Mouse (Mus musculus): ENCODE measurements around the gene Arhgap21. TPM values are rescaled to one million over a fixed set of nuclear protein-coding genes. Genes with fewer than 3 reads are reported as not detected.

The Arhgap21 gene
- 14.2 and 15.3 TPM in 2 replicates for polyA plus RNA-seq (2014; fragmentation: Nextera tagmentation; extraction: Ambion mirVana)

DNA sequence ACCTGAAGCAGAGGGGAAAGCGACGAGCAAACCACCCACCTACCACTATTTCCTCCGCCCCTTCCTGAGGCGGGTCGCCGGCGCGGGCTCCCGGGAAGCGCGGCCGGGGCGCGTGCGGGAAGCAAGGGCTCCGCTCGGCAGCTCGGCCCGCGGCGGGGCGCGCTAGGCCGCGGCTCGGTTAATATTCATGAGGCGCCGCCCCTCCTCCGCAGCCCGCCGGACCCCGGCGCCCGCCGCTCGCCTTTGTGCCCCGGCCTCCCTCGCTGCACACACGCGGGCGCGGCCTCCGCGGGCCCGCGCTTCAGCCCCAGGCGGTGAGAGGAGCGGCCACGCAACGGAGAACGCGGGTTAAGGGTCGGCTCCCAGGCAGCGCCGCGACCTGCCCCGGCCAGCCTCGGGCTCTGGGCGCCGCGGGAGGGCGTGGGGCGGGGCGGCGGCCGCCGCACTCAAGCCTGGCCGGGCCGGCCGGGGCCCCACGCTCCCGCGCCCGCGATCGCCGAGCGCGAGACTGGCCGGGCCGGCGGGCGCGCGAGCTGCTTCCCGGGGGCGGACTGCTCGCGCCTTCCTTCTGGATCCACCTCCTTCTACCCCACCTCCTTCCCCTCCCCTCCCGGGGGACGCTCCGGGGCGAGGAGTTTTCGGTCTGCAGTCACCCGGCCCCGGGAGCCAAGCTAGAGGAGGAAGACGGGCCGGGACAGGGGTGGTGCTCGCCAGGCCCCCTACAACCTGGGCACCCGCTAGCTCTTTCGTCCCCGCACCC lies at the start of gene Arhgap21:
Gene Arhgap21, minus strand, starts transcription at position 441 of the 760 bp plus-strand sequence.
- H3K27ac ChIP-seq (ENCODE audit: low read depth, low read length): peak within 1 kb of the TSS; percentile 99
- peak within 1 kb of the TSS; percentile 92 for H3K4me3 ChIP-seq (ENCODE audit: low read depth, low read length)
- ATAC-seq (replicated peaks; ENCODE audit: low FRiP score): peak; percentile 57
- no peaks in the 10 kb centered on the region for H3K9me3 ChIP-seq (ENCODE audit: control insufficient read depth, low read length)
- H3K36me3 ChIP-seq (ENCODE audit: control insufficient read depth, insufficient read depth, low read length): no peaks in the 10 kb centered on the region
- H3K27me3 ChIP-seq (replicated peaks; ENCODE audit: control insufficient read depth, insufficient read depth, low read length): no peaks in the 10 kb centered on the region
- H3K4me1 ChIP-seq (replicated peaks; ENCODE audit: control insufficient read depth, insufficient read depth, low read length): peaks cover 24% of the 10 kb centered on the region
- under 1% methylated on average over 92 of the region's 102 CpGs for WGBS
- H3K4me2 ChIP-seq: peak within 1 kb of the TSS; percentile 98
- peak within 1 kb of the TSS; percentile 99 for H3K9ac ChIP-seq (ENCODE audit: low read depth, low read length)
- peak; percentile 83 for DNase-seq (ENCODE audit: low spot score)

DNA sequence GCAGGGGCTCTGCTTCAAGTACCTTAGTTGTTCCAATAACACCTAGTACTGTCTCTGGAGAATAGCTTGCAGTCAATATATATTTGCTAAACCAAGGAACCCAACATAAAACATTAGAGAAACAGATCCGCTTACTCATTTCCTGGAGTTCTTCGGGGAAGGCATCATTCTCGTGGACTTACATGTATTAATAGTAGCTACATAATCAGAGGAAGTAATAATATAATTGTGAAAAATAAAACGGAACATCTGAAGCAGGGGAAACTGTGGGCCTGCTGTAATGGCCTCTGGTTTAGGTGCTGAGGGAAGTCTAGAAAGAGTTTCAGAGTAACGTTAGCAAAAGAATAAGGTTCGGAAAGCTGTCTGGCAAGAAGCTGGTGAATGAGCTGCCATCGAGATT lies 47.9 kb upstream of the Arhgap21 start:
- DNase-seq (ENCODE audit: low spot score): no peak
- WGBS: 77% methylated on average over 7 of the region's 7 CpGs

DNA sequence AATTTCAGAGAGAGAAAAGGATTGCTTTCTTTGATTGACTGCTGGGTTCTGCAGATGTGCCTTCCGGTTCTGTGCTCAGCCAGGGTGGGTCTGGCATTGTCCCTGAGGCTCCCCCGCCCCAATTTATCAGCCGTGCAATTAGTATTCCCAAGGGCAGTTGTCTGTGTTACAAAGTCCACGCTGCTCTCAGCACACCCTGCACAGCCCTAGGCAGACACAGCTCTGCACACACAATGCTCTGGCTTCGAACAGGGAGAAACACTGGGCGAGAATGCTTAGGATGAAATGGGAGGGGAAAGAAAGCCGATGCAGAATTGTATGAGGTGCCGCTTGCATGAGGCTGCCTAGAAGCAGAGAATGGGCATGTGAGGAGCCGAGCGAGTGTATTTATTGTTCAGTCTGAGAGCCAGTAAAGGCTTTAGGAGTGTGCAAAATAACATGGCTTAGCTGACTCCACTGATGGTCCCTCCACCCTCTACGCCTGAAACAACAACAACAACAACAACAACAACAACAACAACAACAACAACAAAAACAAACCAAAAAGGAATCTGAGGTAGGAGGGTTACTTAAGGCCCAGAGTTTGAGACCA lies 42.2 kb upstream of the Arhgap21 start:
- 68% methylated on average over 11 of the region's 11 CpGs for WGBS
- ATAC-seq (replicated peaks; ENCODE audit: low FRiP score) (no peak), DNase-seq (ENCODE audit: low spot score) (peak; percentile 32)
- Histone ChIP-seq H3K4me2 (no peak overlapping the region), H3K4me3 (ENCODE audit: low read depth, low read length) (no peak overlapping the region), H3K27ac (ENCODE audit: low read depth, low read length) (no peak overlapping the region), H3K4me1 (replicated peaks; ENCODE audit: control insufficient read depth, insufficient read depth, low read length) (no peaks in the 10 kb centered on the region), H3K36me3 (ENCODE audit: control insufficient read depth, insufficient read depth, low read length) (no peaks in the 10 kb centered on the region), H3K27me3 (replicated peaks; ENCODE audit: control insufficient read depth, insufficient read depth, low read length) (no peaks in the 10 kb centered on the region), H3K9ac (ENCODE audit: low read depth, low read length) (no peak overlapping the region), H3K9me3 (ENCODE audit: control insufficient read depth, low read length) (no peaks in the 10 kb centered on the region)

More for the DNA sequence above, 47.9 kb upstream of the Arhgap21 start:
- Histone ChIP-seq H3K27ac (ENCODE audit: low read depth, low read length) (no peak overlapping the region), H3K36me3 (ENCODE audit: control insufficient read depth, insufficient read depth, low read length) (no peaks in the 10 kb centered on the region), H3K4me3 (ENCODE audit: low read depth, low read length) (no peak overlapping the region), H3K27me3 (replicated peaks; ENCODE audit: control insufficient read depth, insufficient read depth, low read length) (no peaks in the 10 kb centered on the region), H3K4me1 (replicated peaks; ENCODE audit: control insufficient read depth, insufficient read depth, low read length) (no peaks in the 10 kb centered on the region), H3K4me2 (no peak overlapping the region), H3K9me3 (ENCODE audit: control insufficient read depth, low read length) (no peaks in the 10 kb centered on the region), H3K9ac (ENCODE audit: low read depth, low read length) (no peak overlapping the region)
- no peak for ATAC-seq (replicated peaks; ENCODE audit: low FRiP score)

DNA sequence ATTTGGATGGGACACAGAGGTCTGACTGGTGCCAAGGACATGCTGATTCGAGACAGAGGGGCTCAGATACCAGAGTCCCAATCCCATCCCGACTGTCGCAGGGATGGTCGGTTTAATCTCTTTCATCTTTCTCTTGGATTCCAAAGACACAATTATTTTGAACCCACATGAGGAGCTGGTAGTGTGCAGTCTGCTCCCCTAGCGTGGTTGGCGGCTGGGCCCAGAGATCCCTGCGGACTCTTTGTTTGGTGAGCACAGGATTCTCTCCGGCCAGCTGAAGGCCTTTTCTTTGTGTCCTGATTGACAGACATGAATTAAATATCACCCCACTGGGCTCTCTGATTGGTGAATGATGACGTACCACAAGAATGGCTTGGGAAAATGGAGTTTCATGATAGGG lies 41.5 kb upstream of the Arhgap21 start:
- 67% methylated on average over 9 of the region's 9 CpGs for WGBS
- DNase-seq (ENCODE audit: low spot score) (no peak), ATAC-seq (replicated peaks; ENCODE audit: low FRiP score) (no peak)
- H3K4me1 ChIP-seq (replicated peaks; ENCODE audit: control insufficient read depth, insufficient read depth, low read length): no peaks in the 10 kb centered on the region
- no peak overlapping the region for H3K4me2 ChIP-seq
- no peaks in the 10 kb centered on the region for H3K9me3 ChIP-seq (ENCODE audit: control insufficient read depth, low read length)
- no peak overlapping the region for H3K27ac ChIP-seq (ENCODE audit: low read depth, low read length)
- H3K4me3 ChIP-seq (ENCODE audit: low read depth, low read length): no peak overlapping the region
- H3K9ac ChIP-seq (ENCODE audit: low read depth, low read length): no peak overlapping the region
- H3K27me3 ChIP-seq (replicated peaks; ENCODE audit: control insufficient read depth, insufficient read depth, low read length): no peaks in the 10 kb centered on the region
- H3K36me3 ChIP-seq (ENCODE audit: control insufficient read depth, insufficient read depth, low read length): no peaks in the 10 kb centered on the region

DNA sequence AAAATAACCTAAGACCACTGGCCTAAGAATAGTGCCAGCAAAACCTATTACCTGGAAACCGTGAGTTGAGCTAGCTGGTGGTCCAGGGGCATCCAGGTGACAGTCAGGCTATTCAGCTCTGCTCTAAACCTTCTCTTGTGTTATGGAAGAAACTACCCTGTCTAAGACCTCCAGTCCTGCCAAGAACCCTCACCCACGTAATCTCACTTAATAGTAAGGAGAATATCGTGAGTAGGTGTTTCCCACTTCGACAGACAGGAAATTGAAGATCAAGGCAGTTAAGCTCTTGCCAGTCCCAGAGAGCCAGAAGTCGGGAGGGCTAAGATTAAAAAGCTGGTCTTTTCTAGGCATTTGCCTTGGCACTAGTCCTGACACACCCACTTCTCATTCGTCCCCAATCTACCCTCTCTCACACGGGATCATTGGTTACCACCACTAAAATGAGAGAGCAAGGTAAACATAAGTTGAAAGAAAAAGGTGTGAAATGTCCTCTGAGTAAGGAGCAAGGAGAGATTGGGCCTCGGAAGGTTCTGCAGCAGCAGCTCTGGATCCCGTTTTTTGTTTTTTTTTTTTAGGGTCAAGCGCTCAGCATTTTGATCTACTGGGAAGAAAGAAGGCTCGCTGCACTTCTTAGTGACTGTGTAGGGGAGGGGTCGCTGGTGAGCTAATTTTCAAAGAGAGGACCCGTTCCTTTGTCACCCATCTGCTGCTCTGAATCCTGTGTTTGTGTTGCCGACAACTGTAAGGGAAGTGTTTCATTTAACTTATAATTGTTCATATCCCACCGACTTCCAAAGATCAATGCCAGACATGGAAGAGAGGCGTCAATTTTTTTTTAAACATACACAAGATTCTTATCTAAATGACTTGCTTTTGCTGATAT lies 40.8 kb upstream of the Arhgap21 start:
- ATAC-seq (replicated peaks; ENCODE audit: low FRiP score) (no peak), DNase-seq (ENCODE audit: low spot score) (no peak)
- Histone ChIP-seq H3K4me2 (no peak overlapping the region), H3K4me3 (ENCODE audit: low read depth, low read length) (no peak overlapping the region), H3K9ac (ENCODE audit: low read depth, low read length) (no peak overlapping the region), H3K27me3 (replicated peaks; ENCODE audit: control insufficient read depth, insufficient read depth, low read length) (no peaks in the 10 kb centered on the region), H3K9me3 (ENCODE audit: control insufficient read depth, low read length) (no peaks in the 10 kb centered on the region), H3K4me1 (replicated peaks; ENCODE audit: control insufficient read depth, insufficient read depth, low read length) (no peaks in the 10 kb centered on the region), H3K36me3 (ENCODE audit: control insufficient read depth, insufficient read depth, low read length) (no peaks in the 10 kb centered on the region), H3K27ac (ENCODE audit: low read depth, low read length) (no peak overlapping the region)
- 46% methylated on average over 16 of the region's 16 CpGs for WGBS

DNA sequence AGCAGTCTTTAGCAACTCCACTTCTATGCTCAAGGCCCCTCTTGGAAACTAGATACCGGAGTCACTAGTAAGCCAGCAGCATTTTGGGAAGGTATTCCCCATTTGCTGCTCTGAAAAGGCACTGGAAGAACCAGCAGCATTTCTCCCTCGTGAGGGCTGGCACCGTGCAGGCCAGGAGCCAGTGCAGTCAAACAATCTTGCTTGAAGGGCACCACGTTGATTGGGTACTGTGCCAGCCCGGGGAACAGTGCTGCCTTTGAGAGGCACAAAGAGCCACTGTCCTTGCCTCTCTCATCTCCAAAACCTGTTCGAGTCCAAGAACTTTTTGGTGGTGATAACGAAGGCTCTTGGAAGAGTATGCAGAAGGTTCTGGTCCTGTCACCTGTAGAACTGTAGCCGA lies 33.9 kb upstream of the Arhgap21 start:
- WGBS: 82% methylated on average over 8 of the region's 8 CpGs
- H3K27ac ChIP-seq (ENCODE audit: low read depth, low read length): no peak overlapping the region
- no peak overlapping the region for H3K9ac ChIP-seq (ENCODE audit: low read depth, low read length)
- ATAC-seq (replicated peaks; ENCODE audit: low FRiP score): no peak
- H3K4me2 ChIP-seq: no peak overlapping the region
- H3K27me3 ChIP-seq (replicated peaks; ENCODE audit: control insufficient read depth, insufficient read depth, low read length): no peaks in the 10 kb centered on the region
- H3K4me3 ChIP-seq (ENCODE audit: low read depth, low read length): no peak overlapping the region
- H3K4me1 ChIP-seq (replicated peaks; ENCODE audit: control insufficient read depth, insufficient read depth, low read length): no peaks in the 10 kb centered on the region
- no peak for DNase-seq (ENCODE audit: low spot score)
- H3K36me3 ChIP-seq (ENCODE audit: control insufficient read depth, insufficient read depth, low read length): no peaks in the 10 kb centered on the region
- no peaks in the 10 kb centered on the region for H3K9me3 ChIP-seq (ENCODE audit: control insufficient read depth, low read length)

DNA sequence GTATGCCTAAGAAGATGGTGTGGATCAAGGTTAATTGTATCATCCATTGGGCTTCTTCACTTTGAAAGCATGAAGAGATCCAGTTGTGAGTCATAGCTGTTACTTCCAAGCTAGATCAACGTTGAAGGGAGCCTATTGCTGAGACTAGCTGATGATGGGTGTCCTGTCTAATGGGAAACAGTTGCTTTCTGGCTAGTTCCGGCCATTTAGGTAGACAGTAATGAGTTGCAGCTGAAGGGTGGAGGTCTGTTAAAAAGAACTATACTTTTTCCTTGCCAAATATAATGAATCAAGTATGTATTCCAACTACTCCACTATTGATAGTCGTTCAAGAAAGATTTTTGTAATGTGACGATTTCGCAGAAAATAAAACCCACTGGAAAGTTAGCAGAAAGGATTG lies 32.5 kb upstream of the Arhgap21 start:
- DNase-seq (ENCODE audit: low spot score) (no peak), ATAC-seq (replicated peaks; ENCODE audit: low FRiP score) (no peak)
- no peaks in the 10 kb centered on the region for H3K27me3 ChIP-seq (replicated peaks; ENCODE audit: control insufficient read depth, insufficient read depth, low read length)
- no peak overlapping the region for H3K4me3 ChIP-seq (ENCODE audit: low read depth, low read length)
- no peak overlapping the region for H3K4me2 ChIP-seq
- no peak overlapping the region for H3K27ac ChIP-seq (ENCODE audit: low read depth, low read length)
- no peaks in the 10 kb centered on the region for H3K4me1 ChIP-seq (replicated peaks; ENCODE audit: control insufficient read depth, insufficient read depth, low read length)
- H3K36me3 ChIP-seq (ENCODE audit: control insufficient read depth, insufficient read depth, low read length): no peaks in the 10 kb centered on the region
- 75% methylated on average over 5 of the region's 5 CpGs for WGBS
- H3K9ac ChIP-seq (ENCODE audit: low read depth, low read length): no peak overlapping the region
- H3K9me3 ChIP-seq (ENCODE audit: control insufficient read depth, low read length): no peaks in the 10 kb centered on the region

DNA sequence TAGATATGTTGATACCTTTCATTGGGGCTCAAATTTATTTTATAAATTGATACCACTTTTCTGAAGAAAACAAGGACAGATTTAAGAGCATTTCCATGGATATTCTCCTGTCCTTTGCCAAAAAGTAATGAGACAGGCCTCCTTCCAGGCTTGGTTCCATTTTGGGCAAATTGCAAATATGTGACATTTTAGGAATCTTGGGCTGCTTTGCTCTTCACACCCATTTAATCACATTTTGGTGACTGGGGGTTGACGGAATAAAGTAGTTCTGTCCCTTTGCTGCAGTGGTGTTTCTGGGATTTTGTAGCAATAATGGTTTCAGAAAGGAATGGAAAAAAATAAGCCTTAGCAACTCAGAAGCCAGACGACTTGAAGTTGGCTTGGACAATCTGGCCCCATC lies 26.9 kb upstream of the Arhgap21 start:
- H3K27ac ChIP-seq (ENCODE audit: low read depth, low read length): no peak overlapping the region
- no peaks in the 10 kb centered on the region for H3K9me3 ChIP-seq (ENCODE audit: control insufficient read depth, low read length)
- H3K36me3 ChIP-seq (ENCODE audit: control insufficient read depth, insufficient read depth, low read length): no peaks in the 10 kb centered on the region
- DNase-seq (ENCODE audit: low spot score) (no peak), ATAC-seq (replicated peaks; ENCODE audit: low FRiP score) (no peak)
- 92% methylated on average over 2 of the region's 2 CpGs for WGBS
- no peak overlapping the region for H3K4me3 ChIP-seq (ENCODE audit: low read depth, low read length)
- no peak overlapping the region for H3K9ac ChIP-seq (ENCODE audit: low read depth, low read length)
- no peaks in the 10 kb centered on the region for H3K27me3 ChIP-seq (replicated peaks; ENCODE audit: control insufficient read depth, insufficient read depth, low read length)
- no peak overlapping the region for H3K4me2 ChIP-seq
- no peaks in the 10 kb centered on the region for H3K4me1 ChIP-seq (replicated peaks; ENCODE audit: control insufficient read depth, insufficient read depth, low read length)

Data from liver, embryonic 11.5 days (tissue).